18 mouse cellular contexts compared by ENCODE assay signal in genomic region chr1:64412481-64413180, GRCm38 (mm10).
DNase-seq lines count a peak whose midpoint lies in the region; ATAC-seq lines count a peak whose summit lies in the region.
"Had no signal": no experiment of that assay in that cellular context is flagged by ENCODE, and none has a peak within 500 bp of the region (broad histone marks: within the 10 kb centered on the region; RNA-seq: fewer than 3 reads in every experiment).

No protein-coding gene starts in this region.

- no peaks in the 10 kb centered on the region for H3K9me3 ChIP-seq in hindbrain, embryonic 15.5 days
- no peaks in the 10 kb centered on the region for H3K9me3 ChIP-seq in hindbrain, embryonic 13.5 days
- H3K9me3 ChIP-seq in neural tube, embryonic 15.5 days (replicated peaks) = no peaks in the 10 kb centered on the region
- H3K9me3 ChIP-seq: embryonic facial prominence, embryonic 13.5 days; heart, embryonic 13.5 days; stomach, embryonic 15.5 days had no signal

- H3K9ac ChIP-seq in hindbrain, embryonic 15.5 days = no peak overlapping the region
- no peak overlapping the region for H3K9ac ChIP-seq in hindbrain, embryonic 13.5 days
- no peak overlapping the region for H3K9ac ChIP-seq in neural tube, embryonic 15.5 days (replicated peaks)
- H3K9ac ChIP-seq: embryonic facial prominence, embryonic 13.5 days; heart, embryonic 13.5 days; stomach, embryonic 15.5 days had no signal

- H3K4me2 ChIP-seq in hindbrain, embryonic 15.5 days = no peak overlapping the region
- H3K4me2 ChIP-seq in hindbrain, embryonic 13.5 days = no peak overlapping the region
- H3K4me2 ChIP-seq in neural tube, embryonic 15.5 days = no peak overlapping the region
- H3K4me2 ChIP-seq: embryonic facial prominence, embryonic 13.5 days; heart, embryonic 13.5 days; liver, embryonic 11.5 days; stomach, embryonic 15.5 days had no signal

- no peaks in the 10 kb centered on the region for H3K36me3 ChIP-seq in hindbrain, embryonic 15.5 days
- H3K36me3 ChIP-seq in hindbrain, embryonic 13.5 days = no peaks in the 10 kb centered on the region
- no peaks in the 10 kb centered on the region for H3K36me3 ChIP-seq in neural tube, embryonic 15.5 days
- H3K36me3 ChIP-seq: embryonic facial prominence, embryonic 13.5 days; heart, embryonic 13.5 days; stomach, embryonic 15.5 days had no signal

- H3K4me1 ChIP-seq in hindbrain, embryonic 15.5 days (replicated peaks) = peaks cover 21% of the 10 kb centered on the region
- no peaks in the 10 kb centered on the region; the same call in 1 of the 2 replicates for H3K4me1 ChIP-seq in hindbrain, embryonic 13.5 days (replicated peaks)
- no peaks in the 10 kb centered on the region; the same call in 1 of the 2 replicates for H3K4me1 ChIP-seq in neural tube, embryonic 15.5 days
- H3K4me1 ChIP-seq: embryonic facial prominence, embryonic 13.5 days; heart, embryonic 13.5 days; stomach, embryonic 15.5 days had no signal

- peak overlapping the region; percentile 65 for H3K27ac ChIP-seq in hindbrain, embryonic 15.5 days (replicated peaks)
- no peak overlapping the region for H3K27ac ChIP-seq in hindbrain, embryonic 13.5 days
- H3K27ac ChIP-seq in neural tube, embryonic 15.5 days (replicated peaks) = no peak overlapping the region
- H3K27ac ChIP-seq: embryonic facial prominence, embryonic 13.5 days; heart, embryonic 13.5 days; stomach, embryonic 15.5 days had no signal

- no peak overlapping the region for H3K4me3 ChIP-seq in hindbrain, embryonic 15.5 days
- no peak overlapping the region for H3K4me3 ChIP-seq in hindbrain, embryonic 13.5 days
- H3K4me3 ChIP-seq in neural tube, embryonic 15.5 days (replicated peaks) = no peak overlapping the region
- H3K4me3 ChIP-seq: embryonic facial prominence, embryonic 13.5 days; heart, embryonic 13.5 days; stomach, embryonic 15.5 days had no signal

- peak; percentile 73 for ATAC-seq in cerebellum, adult (ENCODE audit: insufficient number of reproducible peaks, low FRiP score, low TSS enrichment)
- ATAC-seq in hindbrain, embryonic 15.5 days (ENCODE audit: low FRiP score, low read depth) = no peak
- ATAC-seq in hindbrain, embryonic 13.5 days (ENCODE audit: low FRiP score) = no peak
- ATAC-seq in neural tube, embryonic 15.5 days (ENCODE audit: low FRiP score) = no peak
- ATAC-seq: activated CD4-positive, CD25-positive, alpha-beta regulatory T cell, adult 4 months had no signal

- 72% methylated on average over 10 of the region's 10 CpGs for WGBS in hindbrain, embryonic 15.5 days
- WGBS in hindbrain, embryonic 13.5 days = 78% methylated on average over 10 of the region's 10 CpGs
- 73% methylated on average over 10 of the region's 10 CpGs for WGBS in neural tube, embryonic 15.5 days

- H3K27me3 ChIP-seq in hindbrain, embryonic 15.5 days = no peaks in the 10 kb centered on the region
- H3K27me3 ChIP-seq in hindbrain, embryonic 13.5 days = no peaks in the 10 kb centered on the region
- no peaks in the 10 kb centered on the region for H3K27me3 ChIP-seq in neural tube, embryonic 15.5 days (replicated peaks)
- H3K27me3 ChIP-seq: CH12.LX; embryonic facial prominence, embryonic 13.5 days; heart, embryonic 13.5 days; stomach, embryonic 15.5 days had no signal

- no peak for DNase-seq in cerebellum, postnatal 4 days (ENCODE audit: low spot score in 2 of 2)
- DNase-seq in cerebellum, adult 11-12 months = peak; percentile 50
- DNase-seq in cerebellum, postnatal 36 days = peak; percentile 38 to 52
- DNase-seq in layer of hippocampus, postnatal 36 days = no peak
- DNase-seq: kidney, adult 8-10 months; kidney, postnatal 4 days; lung, postnatal 14 days; spleen, adult 18-20 months had no signal

Comparison
In these comparisons a context has a peak if more than half of its experiments do, and no peak if none do; other contexts are left out.
1. DNase-seq: peak in cerebellum, adult 11-12 months (single experiment) and cerebellum, postnatal 36 days (2 of 2); none in cerebellum, postnatal 4 days (0 of 2) and layer of hippocampus, postnatal 36 days (0 of 2).